Mouse (Mus musculus) intestine, embryonic 16.5 days (tissue): ENCODE measurements around the gene Mrps18a. TPM values are rescaled to one million over a fixed set of nuclear protein-coding genes. Genes with fewer than 3 reads are reported as not detected.

Source experiments
- ATAC-seq: fragments of 200-750 bp; cut with Nextera tagmentation; 2 replicates; pipeline ENCODE4 v1.8.0; 2017; ENCODE audit warnings: moderate TSS enrichment, moderate library complexity
- H3K27ac ChIP-seq: fragments of 300-500 bp; sonication (generic); 2 replicates; pipeline ENCODE4 v1.5.1; 2014; ENCODE audit warnings: mild to moderate bottlenecking, low read length
- H3K27me3 ChIP-seq: fragments of 300-500 bp; sonication (generic); replicated peaks from 2 replicates; pipeline ENCODE4 v1.6.1; 2014; ENCODE audit warnings: low read length, control low read depth, mixed read lengths; ENCODE audit not compliant: control insufficient read depth, insufficient read depth
- H3K36me3 ChIP-seq: fragments of 300-500 bp; sonication (generic); 2 replicates; pipeline ENCODE4 v1.6.1; 2014; ENCODE audit warnings: low read length, control low read depth; ENCODE audit not compliant: control insufficient read depth, insufficient read depth
- H3K4me1 ChIP-seq: fragments of 300-500 bp; sonication (generic); 2 replicates; pipeline ENCODE4 v1.6.1; 2014; ENCODE audit warnings: low read length, control low read depth, mixed read lengths; ENCODE audit not compliant: control insufficient read depth, insufficient read depth
- H3K4me2 ChIP-seq: fragments of 300-500 bp; sonication (generic); 2 replicates; pipeline ENCODE4 v1.6.1; 2014; ENCODE audit warnings: low read depth, low read length, control low read depth
- H3K4me3 ChIP-seq: fragments of 300-500 bp; sonication (generic); 2 replicates; pipeline ENCODE4 v1.5.1; 2014; ENCODE audit warnings: mild to moderate bottlenecking, low read length
- H3K9ac ChIP-seq: fragments of 300-500 bp; sonication (generic); 2 replicates; pipeline ENCODE4 v1.6.1; 2014; ENCODE audit warnings: low read depth, low read length
- H3K9me3 ChIP-seq: fragments of 300-500 bp; sonication (generic); 2 replicates; pipeline ENCODE4 v1.6.1; 2016; ENCODE audit warnings: low read length, control low read depth; ENCODE audit not compliant: control insufficient read depth
- WGBS: fragments of 180-500 bp; shearing (Covaris S2); extraction: QIAGEN DNeasy Blood & Tissue Kit; methylation state at CpG from one replicate; pipeline ENCODE4 v1.1.7; 2014; 5-methylcytosine and 5-hydroxymethylcytosine counted together
- polyA plus RNA-seq: library from polyadenylated mRNA; unstranded; fragments of >200 nt; fragmentation: Nextera tagmentation; extraction: Ambion mirVana; gene quantifications from 2 replicates; pipeline ENCODE4 v1.2.1, GENCODE M21; 2015

Mrps18a gene
- polyA plus RNA-seq, 1 experiment from 2014 or later = 164 TPM

- 73% methylated on average over 11 of the region's 11 CpGs for WGBS
These were observed 5.4 kb downstream of the Mrps18a start for GRCm38 (mm10) chr17:46116138-46116537.

GRCm38 (mm10) chr17:46116881-46117280, 6.1 kb downstream of the Mrps18a start:
- Histone ChIP-seq H3K4me3 (no peak overlapping the region), H3K9ac (no peak overlapping the region), H3K27me3 (no peaks in the 10 kb centered on the region), H3K4me1 (peaks cover 5% of the 10 kb centered on the region; the same call in 1 of the 2 replicates), H3K9me3 (no peaks in the 10 kb centered on the region), H3K4me2 (no peak overlapping the region), H3K27ac (no peak overlapping the region), H3K36me3 (0 out of 2 replicates have a peak, but pooled peaks cover 2% of the 10 kb centered on the region)
- WGBS = 88% methylated on average over 3 of the region's 3 CpGs
- ATAC-seq = no peak

More at GRCm38 (mm10) chr17:46116138-46116537, 5.4 kb downstream of the Mrps18a start:
- Histone ChIP-seq H3K4me3 (no peak overlapping the region), H3K27me3 (no peaks in the 10 kb centered on the region), H3K4me2 (no peak overlapping the region), H3K9ac (no peak overlapping the region), H3K4me1 (peaks cover 11% of the 10 kb centered on the region), H3K9me3 (no peaks in the 10 kb centered on the region), H3K36me3 (0 out of 2 replicates have a peak, but pooled peaks cover 2% of the 10 kb centered on the region), H3K27ac (no peak overlapping the region)
- ATAC-seq = no peak

- H3K4me1 ChIP-seq = peaks cover 2% of the 10 kb centered on the region; the same call in 1 of the 2 replicates
- no peak overlapping the region for H3K27ac ChIP-seq
These were observed 7.0 kb downstream of the Mrps18a start for GRCm38 (mm10) chr17:46117623-46118422.

GRCm38 (mm10) chr17:46118423-46118850, 7.7 kb downstream of the Mrps18a start:
- Histone ChIP-seq H3K27ac (no peak overlapping the region), H3K4me2 (no peak overlapping the region), H3K4me1 (peaks cover 2% of the 10 kb centered on the region; the same call in 1 of the 2 replicates), H3K9me3 (no peaks in the 10 kb centered on the region), H3K27me3 (no peaks in the 10 kb centered on the region), H3K36me3 (peaks cover 5% of the 10 kb centered on the region), H3K9ac (no peak overlapping the region), H3K4me3 (no peak overlapping the region)
- 69% methylated on average over 4 of the region's 4 CpGs for WGBS
- ATAC-seq = no peak

More at GRCm38 (mm10) chr17:46117623-46118422, 7.0 kb downstream of the Mrps18a start:
- Histone ChIP-seq H3K36me3 (0 out of 2 replicates have a peak, but pooled peaks cover 2% of the 10 kb centered on the region), H3K4me2 (no peak overlapping the region), H3K9ac (no peak overlapping the region), H3K27me3 (no peaks in the 10 kb centered on the region), H3K4me3 (no peak overlapping the region), H3K9me3 (no peaks in the 10 kb centered on the region)
- 75% methylated on average over 13 of the region's 13 CpGs for WGBS
- peak; percentile 26; the same call in 1 of the 2 replicates for ATAC-seq

GRCm38 (mm10) chr17:46119641-46120040, 8.9 kb downstream of the Mrps18a start:
- H3K9ac ChIP-seq = no peak overlapping the region
- H3K4me1 ChIP-seq = peaks cover 2% of the 10 kb centered on the region; the same call in 1 of the 2 replicates
- H3K9me3 ChIP-seq = no peaks in the 10 kb centered on the region
- WGBS = 87% methylated on average over 10 of the region's 10 CpGs
- no peak overlapping the region for H3K27ac ChIP-seq
- no peak overlapping the region for H3K4me2 ChIP-seq
- ATAC-seq = no peak
- H3K36me3 ChIP-seq = peaks cover 10% of the 10 kb centered on the region
- H3K27me3 ChIP-seq = no peaks in the 10 kb centered on the region
- H3K4me3 ChIP-seq = no peak overlapping the region

GRCm38 (mm10) chr17:46122791-46123190, 12.0 kb downstream of the Mrps18a start:
- Histone ChIP-seq H3K27me3 (no peaks in the 10 kb centered on the region), H3K9me3 (no peaks in the 10 kb centered on the region), H3K9ac (no peak overlapping the region), H3K4me3 (no peak overlapping the region), H3K27ac (no peak overlapping the region), H3K36me3 (peaks cover 31% of the 10 kb centered on the region), H3K4me2 (no peak overlapping the region), H3K4me1 (no peaks in the 10 kb centered on the region; the same call in 1 of the 2 replicates)
- no peak for ATAC-seq
- 93% methylated on average over 4 of the region's 4 CpGs for WGBS

GRCm38 (mm10) chr17:46123285-46123684, 12.5 kb downstream of the Mrps18a start:
- Histone ChIP-seq H3K9ac (no peak overlapping the region), H3K4me3 (no peak overlapping the region), H3K9me3 (no peaks in the 10 kb centered on the region), H3K36me3 (peaks cover 32% of the 10 kb centered on the region), H3K27me3 (no peaks in the 10 kb centered on the region), H3K4me2 (no peak overlapping the region), H3K4me1 (no peaks in the 10 kb centered on the region; the same call in 1 of the 2 replicates), H3K27ac (no peak overlapping the region)
- 96% methylated on average over 4 of the region's 4 CpGs for WGBS
- ATAC-seq = no peak

GRCm38 (mm10) chr17:46123953-46124700, 13.3 kb downstream of the Mrps18a start:
- Histone ChIP-seq H3K27ac (no peak overlapping the region), H3K9me3 (no peaks in the 10 kb centered on the region), H3K27me3 (no peaks in the 10 kb centered on the region), H3K9ac (no peak overlapping the region), H3K4me1 (no peaks in the 10 kb centered on the region), H3K36me3 (peaks cover 39% of the 10 kb centered on the region), H3K4me2 (no peak overlapping the region), H3K4me3 (no peak overlapping the region)
- no peak for ATAC-seq
- WGBS = 85% methylated on average over 12 of the region's 12 CpGs

- WGBS = 57% methylated on average over 6 of the region's 6 CpGs
- no peak overlapping the region for H3K9ac ChIP-seq
- no peak overlapping the region for H3K27ac ChIP-seq
- H3K27me3 ChIP-seq = no peaks in the 10 kb centered on the region
- no peaks in the 10 kb centered on the region for H3K4me1 ChIP-seq
- peaks cover 39% of the 10 kb centered on the region for H3K36me3 ChIP-seq
- no peak for ATAC-seq
- no peak overlapping the region for H3K4me2 ChIP-seq
- no peaks in the 10 kb centered on the region for H3K9me3 ChIP-seq
- H3K4me3 ChIP-seq = no peak overlapping the region
These were observed 15.8 kb downstream of the Mrps18a start for GRCm38 (mm10) chr17:46126608-46127007.
